Mouse (Mus musculus): Measurements from ENCODE around the gene Dchs1. TPM values are rescaled to one million over a fixed set of nuclear protein-coding genes. Genes with fewer than 3 reads are reported as not detected.
A peak's percentile ranks its signal among the peaks of the same experiment; 100 is the strongest.

Gene Dchs1
- polyA plus RNA-seq, 1 experiment from 2014 or later = 2.2 TPM

DNA sequence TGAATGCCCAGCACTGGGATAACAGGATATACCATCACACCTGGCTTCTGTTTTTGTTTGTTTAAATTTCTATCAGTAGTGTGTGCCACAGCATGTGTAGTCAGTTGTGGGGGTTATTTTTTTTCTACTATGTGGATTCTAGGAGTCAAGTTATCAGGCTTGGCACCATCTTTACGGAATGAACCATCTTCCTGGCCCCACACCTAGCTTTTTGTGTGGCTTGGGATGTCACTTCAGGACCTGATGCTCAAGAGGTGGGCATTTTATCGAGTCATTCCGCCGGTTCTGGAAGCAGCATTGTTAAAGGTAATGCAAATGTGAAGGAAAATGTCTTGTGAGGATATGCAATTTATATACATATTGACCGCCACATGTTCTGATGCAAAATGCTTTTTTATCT is 18.7 kb upstream of the Dchs1 start:
- H3K4me2 ChIP-seq (replicated peaks; ENCODE audit: low read depth) = no peak overlapping the region
- H3K9ac ChIP-seq (ENCODE audit: low read depth, low read length) = no peak overlapping the region
- H3K27me3 ChIP-seq (replicated peaks; ENCODE audit: control insufficient read depth, insufficient read depth, low read length) = no peaks in the 10 kb centered on the region
- H3K4me1 ChIP-seq (replicated peaks; ENCODE audit: control insufficient read depth, insufficient read depth, low read length) = no peaks in the 10 kb centered on the region; the same call in 1 of the 2 replicates
- no peak for ATAC-seq
- H3K4me3 ChIP-seq (ENCODE audit: low read depth, low read length) = no peak overlapping the region
- peaks cover 15% of the 10 kb centered on the region; the same call in 1 of the 2 replicates for H3K36me3 ChIP-seq (ENCODE audit: control insufficient read depth, insufficient read depth)
- no peak overlapping the region for H3K27ac ChIP-seq (ENCODE audit: low read depth, low read length)
- H3K9me3 ChIP-seq (ENCODE audit: control insufficient read depth) = no peaks in the 10 kb centered on the region
- no peak for TF ChIP-seq CTCF (IDR thresholded peaks at IDR 0.05; ENCODE audit: low read depth)
- 80% methylated on average over 5 of the region's 5 CpGs for WGBS

DNA sequence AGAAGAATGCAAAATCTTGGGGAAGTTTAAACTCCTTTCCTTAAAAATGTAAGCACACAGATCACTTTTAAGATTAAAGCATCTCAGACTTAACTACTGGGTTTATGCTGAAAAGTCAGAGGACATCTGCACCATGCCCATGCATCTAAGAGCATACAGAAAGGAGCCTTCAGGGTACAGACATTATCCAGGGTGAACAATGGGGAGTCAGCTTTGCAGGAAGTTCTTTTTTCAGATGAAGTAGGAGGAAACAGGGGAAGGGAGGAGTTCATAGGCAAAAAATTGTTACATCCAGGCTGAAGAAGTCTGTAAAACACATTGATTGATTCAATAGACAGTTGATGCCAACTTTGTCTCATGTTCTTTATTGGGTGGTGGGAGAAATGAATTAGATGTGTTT is 16.0 kb upstream of the Dchs1 start:
- no peaks in the 10 kb centered on the region for H3K4me1 ChIP-seq (replicated peaks; ENCODE audit: control insufficient read depth, insufficient read depth, low read length)
- H3K36me3 ChIP-seq (ENCODE audit: control insufficient read depth, insufficient read depth) = 0 out of 2 replicates have a peak, but pooled peaks cover under 1% of the 10 kb centered on the region
- no peak for TF ChIP-seq CTCF (IDR thresholded peaks at IDR 0.05; ENCODE audit: low read depth)
- no peak overlapping the region for H3K27ac ChIP-seq (ENCODE audit: low read depth, low read length)
- H3K4me2 ChIP-seq (replicated peaks; ENCODE audit: low read depth) = no peak overlapping the region
- no peaks in the 10 kb centered on the region for H3K9me3 ChIP-seq (ENCODE audit: control insufficient read depth)
- H3K27me3 ChIP-seq (replicated peaks; ENCODE audit: control insufficient read depth, insufficient read depth, low read length) = no peaks in the 10 kb centered on the region
- H3K4me3 ChIP-seq (ENCODE audit: low read depth, low read length) = no peak overlapping the region
- H3K9ac ChIP-seq (ENCODE audit: low read depth, low read length) = no peak overlapping the region
- no peak for ATAC-seq

DNA sequence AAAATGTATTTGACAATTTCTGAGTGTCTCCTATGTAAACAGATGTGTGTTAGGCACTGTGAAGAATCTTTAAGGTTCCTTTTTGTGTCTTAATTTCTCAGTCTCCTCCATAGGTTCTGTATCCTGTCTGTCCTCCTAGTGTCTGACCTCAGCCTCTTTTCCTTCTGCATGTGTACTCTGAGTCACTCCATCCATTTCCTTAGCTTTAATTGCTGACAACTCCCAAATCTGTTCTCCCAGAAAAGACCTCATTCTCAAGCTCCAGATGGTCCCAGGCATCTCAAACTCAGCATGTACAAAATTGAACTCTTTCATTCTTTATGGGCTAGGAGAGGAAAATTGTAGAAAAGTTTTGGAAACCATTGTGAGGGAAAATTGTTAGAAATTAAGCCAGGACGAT is 15.3 kb upstream of the Dchs1 start:
- H3K9me3 ChIP-seq (ENCODE audit: control insufficient read depth) = no peaks in the 10 kb centered on the region
- H3K36me3 ChIP-seq (ENCODE audit: control insufficient read depth, insufficient read depth) = no peaks in the 10 kb centered on the region
- no peak for TF ChIP-seq CTCF (IDR thresholded peaks at IDR 0.05; ENCODE audit: low read depth)
- WGBS = 43% methylated on average over 1 of the region's 1 CpGs
- no peaks in the 10 kb centered on the region for H3K27me3 ChIP-seq (replicated peaks; ENCODE audit: control insufficient read depth, insufficient read depth, low read length)
- no peak for ATAC-seq
- H3K4me3 ChIP-seq (ENCODE audit: low read depth, low read length) = no peak overlapping the region
- no peak overlapping the region for H3K27ac ChIP-seq (ENCODE audit: low read depth, low read length)
- no peaks in the 10 kb centered on the region for H3K4me1 ChIP-seq (replicated peaks; ENCODE audit: control insufficient read depth, insufficient read depth, low read length)
- H3K4me2 ChIP-seq (replicated peaks; ENCODE audit: low read depth) = no peak overlapping the region
- no peak overlapping the region for H3K9ac ChIP-seq (ENCODE audit: low read depth, low read length)

DNA sequence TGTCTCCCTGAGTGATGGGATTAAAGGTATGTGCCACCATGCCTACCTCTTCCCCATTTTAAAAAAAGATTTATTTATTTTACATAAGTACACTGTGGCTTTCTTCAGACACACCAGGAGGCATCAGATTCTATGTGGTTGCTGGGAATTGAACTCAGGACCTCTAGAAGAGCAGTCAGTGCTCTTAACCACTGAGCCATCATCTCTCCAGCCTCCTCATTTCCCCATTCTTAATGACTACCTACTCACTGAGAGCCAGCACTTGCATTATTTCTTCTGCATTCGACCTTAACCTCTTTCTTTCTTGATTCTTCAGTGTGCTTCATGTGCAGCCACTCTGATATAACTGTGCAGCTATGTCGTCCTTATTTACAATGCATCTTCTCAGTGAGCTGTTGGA is 14.9 kb upstream of the Dchs1 start:
- H3K27me3 ChIP-seq (replicated peaks; ENCODE audit: control insufficient read depth, insufficient read depth, low read length) = no peaks in the 10 kb centered on the region
- H3K4me1 ChIP-seq (replicated peaks; ENCODE audit: control insufficient read depth, insufficient read depth, low read length) = no peaks in the 10 kb centered on the region
- no peak overlapping the region for H3K4me2 ChIP-seq (replicated peaks; ENCODE audit: low read depth)
- TF ChIP-seq CTCF (IDR thresholded peaks at IDR 0.05; ENCODE audit: low read depth) = no peak
- 32% methylated on average over 2 of the region's 2 CpGs for WGBS
- no peak for ATAC-seq
- H3K9ac ChIP-seq (ENCODE audit: low read depth, low read length) = no peak overlapping the region
- H3K9me3 ChIP-seq (ENCODE audit: control insufficient read depth) = no peaks in the 10 kb centered on the region
- H3K27ac ChIP-seq (ENCODE audit: low read depth, low read length) = no peak overlapping the region
- no peak overlapping the region for H3K4me3 ChIP-seq (ENCODE audit: low read depth, low read length)
- H3K36me3 ChIP-seq (ENCODE audit: control insufficient read depth, insufficient read depth) = no peaks in the 10 kb centered on the region

DNA sequence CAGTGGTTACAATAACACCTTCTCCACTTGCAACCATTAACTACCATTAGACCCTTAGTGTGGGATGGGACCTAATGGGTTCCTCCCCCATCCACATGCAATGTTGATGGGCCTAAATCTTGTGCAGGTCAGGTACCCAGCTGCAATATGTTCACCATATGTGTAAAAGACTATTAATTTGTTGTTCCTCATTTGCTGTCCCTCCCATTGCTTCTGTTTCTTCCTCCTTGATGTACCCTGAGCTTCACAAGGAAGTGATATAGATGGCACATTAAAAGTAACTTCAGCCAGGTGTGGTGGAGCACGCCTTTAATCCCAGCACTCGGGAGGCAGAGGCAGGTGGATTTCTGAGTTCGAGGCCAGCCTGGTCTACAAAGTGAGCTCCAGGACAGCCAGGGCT is 9.5 kb upstream of the Dchs1 start:
- Histone ChIP-seq H3K36me3 (ENCODE audit: control insufficient read depth, insufficient read depth) (no peaks in the 10 kb centered on the region), H3K4me2 (replicated peaks; ENCODE audit: low read depth) (no peak overlapping the region), H3K27ac (ENCODE audit: low read depth, low read length) (no peak overlapping the region), H3K9ac (ENCODE audit: low read depth, low read length) (no peak overlapping the region), H3K4me3 (ENCODE audit: low read depth, low read length) (no peak overlapping the region), H3K9me3 (ENCODE audit: control insufficient read depth) (no peaks in the 10 kb centered on the region), H3K4me1 (replicated peaks; ENCODE audit: control insufficient read depth, insufficient read depth, low read length) (no peaks in the 10 kb centered on the region), H3K27me3 (replicated peaks; ENCODE audit: control insufficient read depth, insufficient read depth, low read length) (no peaks in the 10 kb centered on the region)
- WGBS = 89% methylated on average over 3 of the region's 3 CpGs
- ATAC-seq = no peak
- TF ChIP-seq CTCF (IDR thresholded peaks at IDR 0.05; ENCODE audit: low read depth) = no peak

DNA sequence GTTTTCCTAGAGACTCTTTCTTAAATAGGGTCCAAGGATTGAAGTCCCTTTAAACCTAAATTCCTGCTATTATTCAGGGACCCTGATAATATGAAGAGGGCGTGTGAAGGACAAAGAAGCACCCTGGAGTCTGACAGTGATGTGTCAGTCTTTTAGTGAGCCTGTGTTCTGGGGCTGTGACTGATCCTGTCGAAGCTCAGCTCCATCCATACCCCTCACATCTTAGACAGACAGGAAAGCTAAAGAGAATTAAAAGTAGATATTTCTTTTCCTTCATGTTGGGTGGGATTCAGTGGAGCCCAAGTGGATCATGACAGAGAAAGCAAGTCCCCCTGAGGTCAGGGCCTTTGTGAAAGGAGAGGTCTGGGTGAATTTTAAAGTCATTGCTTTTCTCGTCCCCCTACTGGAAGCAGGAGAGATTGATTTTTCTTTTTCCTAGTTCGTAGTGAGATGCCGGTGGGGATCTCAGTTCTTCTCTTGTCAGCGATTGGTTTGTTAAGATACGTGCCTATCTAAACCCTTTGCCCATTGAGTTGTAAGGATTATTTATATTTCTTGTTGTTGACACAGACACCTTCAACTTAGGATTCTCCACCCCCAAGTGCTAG is 8.4 kb upstream of the Dchs1 start:
- H3K27me3 ChIP-seq (replicated peaks; ENCODE audit: control insufficient read depth, insufficient read depth, low read length) = no peaks in the 10 kb centered on the region
- H3K4me1 ChIP-seq (replicated peaks; ENCODE audit: control insufficient read depth, insufficient read depth, low read length) = no peaks in the 10 kb centered on the region
- no peak overlapping the region for H3K4me3 ChIP-seq (ENCODE audit: low read depth, low read length)
- 30% methylated on average over 7 of the region's 7 CpGs for WGBS
- TF ChIP-seq CTCF (IDR thresholded peaks at IDR 0.05; ENCODE audit: low read depth) = peak; percentile 61
- no peak overlapping the region for H3K9ac ChIP-seq (ENCODE audit: low read depth, low read length)
- no peaks in the 10 kb centered on the region for H3K36me3 ChIP-seq (ENCODE audit: control insufficient read depth, insufficient read depth)
- ATAC-seq = no peak
- H3K4me2 ChIP-seq (replicated peaks; ENCODE audit: low read depth) = no peak overlapping the region
- no peak overlapping the region for H3K27ac ChIP-seq (ENCODE audit: low read depth, low read length)
- H3K9me3 ChIP-seq (ENCODE audit: control insufficient read depth) = no peaks in the 10 kb centered on the region

DNA sequence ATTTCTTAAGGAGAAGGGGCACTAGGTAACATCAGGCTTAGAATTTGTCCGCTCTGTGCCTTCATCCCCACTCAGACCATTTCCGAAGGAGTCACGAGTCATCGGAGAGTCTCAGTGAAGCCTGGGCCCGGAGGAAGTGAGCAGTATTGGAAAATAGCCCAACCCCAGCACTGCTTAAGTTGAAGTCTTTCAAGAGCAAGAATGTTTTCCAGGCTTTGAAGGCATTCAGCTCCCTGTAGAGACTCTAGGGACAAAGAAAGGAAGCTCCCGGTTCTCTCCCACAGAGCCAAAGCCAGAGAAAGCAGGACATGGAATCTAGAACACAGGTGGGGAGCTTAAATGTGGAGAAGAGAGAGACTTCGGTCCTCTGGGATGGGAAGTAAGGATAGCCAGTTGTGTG is 6.2 kb upstream of the Dchs1 start:
- H3K4me2 ChIP-seq (replicated peaks; ENCODE audit: low read depth) = no peak overlapping the region
- WGBS = 79% methylated on average over 7 of the region's 7 CpGs
- no peak overlapping the region for H3K9ac ChIP-seq (ENCODE audit: low read depth, low read length)
- no peaks in the 10 kb centered on the region for H3K4me1 ChIP-seq (replicated peaks; ENCODE audit: control insufficient read depth, insufficient read depth, low read length)
- no peak for ATAC-seq
- no peak overlapping the region for H3K4me3 ChIP-seq (ENCODE audit: low read depth, low read length)
- 0 out of 2 replicates have a peak, but pooled peaks cover 3% of the 10 kb centered on the region for H3K27me3 ChIP-seq (replicated peaks; ENCODE audit: control insufficient read depth, insufficient read depth, low read length)
- TF ChIP-seq CTCF (IDR thresholded peaks at IDR 0.05; ENCODE audit: low read depth) = no peak
- no peak overlapping the region for H3K27ac ChIP-seq (ENCODE audit: low read depth, low read length)
- no peaks in the 10 kb centered on the region for H3K36me3 ChIP-seq (ENCODE audit: control insufficient read depth, insufficient read depth)
- no peaks in the 10 kb centered on the region for H3K9me3 ChIP-seq (ENCODE audit: control insufficient read depth)
